Mouse (Mus musculus) megakaryocyte, embryonic 14.5 days (primary cell): ENCODE results near the gene Srgap2.

ENCODE experiments used
- FLI1 ChIP-seq: IDR thresholded peaks from 2 replicates; pipeline ENCODE4 v1.6.1; 2012; ENCODE audit warnings: low read length, inconsistent platforms, mixed read lengths
- GATA1 ChIP-seq: IDR thresholded peaks from 3 replicates; pipeline ENCODE4 v1.6.1; 2012; ENCODE audit warnings: mixed read lengths, low read length, inconsistent platforms, borderline replicate concordance

DNA sequence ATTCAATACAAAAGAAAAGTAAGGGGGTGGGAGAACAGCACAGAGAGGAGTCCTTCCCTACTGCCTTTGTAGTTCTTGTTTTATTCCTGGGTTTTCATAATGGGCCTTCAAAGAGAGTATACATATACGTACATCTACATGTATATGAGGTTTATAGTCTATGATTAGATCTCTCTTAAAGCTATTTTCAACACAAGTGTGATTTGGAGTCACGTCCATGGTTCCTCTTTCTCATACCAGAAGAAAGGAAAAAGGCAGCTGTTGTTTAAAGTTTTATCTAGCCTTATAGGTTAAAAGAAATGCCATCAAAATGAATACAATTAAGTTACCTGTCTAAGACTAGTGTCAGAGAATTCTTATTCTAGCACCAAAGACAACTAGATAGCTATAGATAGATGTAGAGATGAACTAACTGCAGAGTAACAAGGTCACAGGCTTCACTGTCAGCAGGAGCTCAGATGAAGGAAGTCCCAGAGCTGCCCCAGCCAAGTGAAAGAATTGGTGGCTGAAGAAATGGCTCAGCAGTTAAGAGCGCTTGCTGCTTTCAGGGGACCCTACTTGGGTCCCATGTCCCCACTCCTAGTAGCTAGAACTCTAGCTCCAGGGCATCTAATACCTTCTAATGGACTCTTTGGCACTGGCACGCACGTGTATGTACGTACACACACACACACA is 63.1 kb downstream of the Srgap2 start:
- TF ChIP-seq GATA1 (no peak), FLI1 (no peak)
